Mouse (Mus musculus) heart, adult 18-20 months (tissue): ENCODE results near the gene Faap20. TPM values are rescaled to one million over a fixed set of nuclear protein-coding genes. Genes with fewer than 3 reads are reported as not detected.
A peak's percentile ranks its signal among the peaks of the same experiment; 100 is the strongest.
"Not testable (repeated sequence)": the region's sequence is repeated elsewhere in the genome, so short reads cannot be mapped to it uniquely, and the experiment has no call there.

Source experiments
- DNase-seq, 2 experiments: peaks; one replicate each; pipeline ENCODE4 v3.0.0; 2021 to 2022; ENCODE audit warnings: mixed read lengths in 1 of 2
- total RNA-seq, 2 experiments: library from RNA; stranded (reverse); gene quantifications; 2 replicates each; pipeline ENCODE4 v1.2.3; 2021

The Faap20 gene
- total RNA-seq, 2 experiments from 2014 or later: 19.2 to 20.3 TPM

DNA sequence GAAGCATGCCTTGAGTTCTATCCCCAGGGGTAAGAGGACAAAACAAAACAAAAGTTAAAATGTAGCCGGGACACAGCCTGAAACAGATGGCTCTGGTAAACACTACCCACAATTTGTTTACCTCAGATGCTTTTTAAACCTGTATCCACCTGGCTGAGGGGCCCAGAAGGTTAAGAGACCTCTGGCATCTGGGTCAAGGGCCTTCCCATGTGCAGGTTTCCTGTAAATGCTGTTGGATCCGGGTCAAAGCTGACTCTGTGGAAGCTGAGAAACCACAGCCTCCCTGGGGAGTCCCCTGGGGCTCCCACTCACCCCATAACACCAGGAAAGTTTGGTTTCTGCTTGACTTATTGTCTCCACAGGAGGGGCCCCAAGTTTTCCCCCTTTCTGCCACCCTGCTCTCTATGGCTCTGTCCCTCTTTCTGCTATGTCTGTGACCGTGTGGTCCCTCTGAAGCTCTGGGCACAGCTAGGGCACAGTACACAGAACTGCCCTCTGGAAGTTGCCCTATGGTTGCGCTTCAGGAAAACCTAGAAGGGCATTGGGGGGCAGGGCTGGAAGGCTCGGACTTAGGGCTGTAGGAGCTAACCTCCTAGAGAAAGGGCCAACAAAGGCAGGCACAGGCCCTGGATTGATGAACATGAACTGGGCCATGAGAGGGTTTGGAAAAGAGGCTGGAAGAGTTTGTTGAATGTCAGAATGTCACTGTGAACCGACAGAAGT is 3.7 kb upstream of the Faap20 start:
- DNase-seq: no peak

DNA sequence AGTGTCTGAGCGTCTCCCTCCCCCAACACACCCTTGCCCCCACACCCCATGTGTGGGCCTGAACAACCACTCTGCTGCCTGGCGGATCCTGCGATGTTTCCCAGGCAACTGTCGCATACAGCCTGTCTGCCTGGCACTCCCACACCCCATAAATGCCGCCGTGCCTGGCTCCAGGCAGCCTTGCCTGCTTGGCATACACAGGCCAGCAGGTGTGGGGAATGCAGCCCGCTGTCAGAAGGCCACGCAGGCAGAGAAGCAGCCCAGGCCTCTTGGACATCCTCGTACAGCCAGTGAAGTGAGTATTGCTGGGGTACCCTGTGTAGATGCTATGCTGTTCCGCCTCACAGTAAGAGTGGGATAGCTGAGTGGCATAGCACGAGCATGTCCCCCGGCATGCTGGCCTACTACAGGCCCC is 2.9 kb upstream of the Faap20 start:
- DNase-seq: no peak

DNA sequence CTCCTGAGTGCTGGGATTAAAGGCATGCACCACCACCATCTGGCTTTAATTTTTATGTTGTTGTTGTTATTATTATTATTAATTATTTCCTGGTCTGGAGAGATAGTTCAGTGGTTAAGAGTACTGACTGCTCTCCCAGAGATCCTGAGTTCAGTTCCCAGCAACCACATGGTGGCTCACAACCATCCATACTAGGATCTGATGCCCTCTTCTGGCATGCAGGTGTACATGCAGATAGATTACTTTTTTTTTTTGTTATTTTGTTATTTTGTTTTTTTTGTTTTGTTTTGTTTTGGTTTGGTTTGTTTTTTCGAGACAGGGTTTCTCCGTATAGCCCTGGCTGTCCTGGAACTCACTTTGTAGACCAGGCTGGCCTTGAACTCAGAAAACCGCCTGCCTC is 1.5 kb upstream of the Faap20 start:
- not testable (repeated sequence) for DNase-seq

DNA sequence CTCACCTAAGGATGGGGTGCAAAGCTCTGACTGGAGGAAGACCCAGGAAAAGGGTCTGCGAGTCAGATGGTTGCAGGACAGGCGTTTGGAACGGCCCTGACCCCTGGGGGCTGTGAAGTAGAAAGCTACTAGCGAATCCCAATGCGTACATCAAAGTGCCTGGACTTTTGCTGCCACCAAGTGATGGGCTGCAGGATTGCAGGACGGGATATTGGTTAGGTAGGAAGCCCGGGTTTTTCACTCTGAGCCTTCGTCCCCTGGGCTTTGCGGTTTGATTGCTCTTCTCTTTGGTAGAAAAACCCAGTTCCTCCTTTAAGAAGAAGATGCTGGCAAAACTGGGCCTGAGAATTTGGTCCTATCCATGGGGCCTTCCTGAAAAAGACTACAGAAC is 350 bp upstream of the Faap20 start:
- DNase-seq: peak; percentile 95 to 98

DNA sequence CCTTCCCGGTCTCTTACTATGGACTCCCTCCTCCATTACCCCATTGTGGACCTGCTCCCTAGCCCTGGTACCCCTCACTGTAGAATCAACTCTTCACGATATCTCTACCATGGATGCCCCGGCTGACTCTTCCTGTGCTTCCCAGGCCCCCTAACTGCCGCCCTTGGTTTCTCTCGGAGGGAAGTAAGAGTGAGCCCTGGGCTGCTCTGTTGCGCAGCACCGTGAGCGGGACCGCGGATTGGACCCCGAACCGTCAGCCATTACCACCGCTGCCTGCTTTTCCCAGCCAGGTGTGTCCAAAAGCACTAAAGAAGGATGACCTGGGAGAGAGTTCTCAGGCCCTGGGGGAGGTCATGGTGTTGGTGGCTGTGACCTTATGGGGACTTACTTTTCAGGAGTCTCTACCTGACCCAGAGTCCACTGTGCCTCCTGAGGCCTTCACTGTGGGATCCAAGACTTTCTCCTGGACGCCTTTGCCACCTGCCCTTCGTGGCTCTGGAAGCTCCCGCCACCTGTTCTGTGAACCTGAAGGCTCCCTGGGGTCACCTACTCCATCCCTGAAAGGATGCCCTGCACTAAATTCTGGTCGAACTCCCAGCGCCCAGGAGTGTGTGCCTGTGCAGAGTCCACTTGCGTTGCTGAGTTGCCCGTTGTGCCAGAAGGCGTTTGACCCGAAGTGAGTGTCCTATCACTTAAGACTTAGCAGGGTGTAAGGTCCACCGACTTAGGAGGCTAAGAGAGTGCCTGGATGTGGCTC is 937 bp downstream of the Faap20 start:
- peak; percentile 29 to 56 for DNase-seq

DNA sequence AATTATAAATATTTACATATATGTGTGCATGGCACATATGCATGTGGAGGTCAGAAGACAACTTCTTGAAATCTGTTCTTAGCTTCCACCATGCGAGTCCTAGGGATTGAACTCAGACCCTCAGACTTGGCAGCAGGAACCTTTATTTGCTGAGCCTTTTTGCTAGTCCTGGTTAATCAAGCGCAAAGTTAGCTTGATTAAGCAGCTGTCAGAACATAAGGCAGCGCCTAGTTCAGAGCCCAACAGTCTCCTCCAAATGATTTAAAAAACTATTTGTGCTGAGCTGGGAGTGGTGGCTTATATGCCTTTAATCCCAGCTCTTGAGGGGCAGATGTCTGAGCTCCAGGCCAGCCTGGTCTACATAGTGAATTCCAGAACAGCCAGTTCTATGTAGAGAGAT is 1.5 kb downstream of the Faap20 start:
- no peak for DNase-seq

DNA sequence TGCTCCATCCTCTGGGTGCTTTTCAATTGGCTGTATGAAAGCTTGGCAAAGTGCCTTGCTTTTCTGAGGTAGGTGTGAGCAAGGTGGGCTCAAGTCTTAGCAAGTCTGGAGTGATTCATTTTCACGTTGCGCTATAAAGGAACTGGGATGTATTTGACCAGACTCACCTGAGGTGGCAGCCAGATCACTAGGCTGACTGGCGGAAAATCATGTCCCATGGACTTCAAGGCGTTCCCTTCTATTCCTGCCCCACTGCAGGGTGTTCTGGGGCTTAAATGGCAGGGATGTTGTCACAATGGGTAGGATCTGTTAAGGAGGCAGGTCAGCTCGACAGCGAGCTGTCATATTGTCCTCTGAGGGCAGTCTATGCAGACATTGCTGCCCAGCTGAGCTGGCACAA is 2.7 kb downstream of the Faap20 start:
- no peak for DNase-seq

DNA sequence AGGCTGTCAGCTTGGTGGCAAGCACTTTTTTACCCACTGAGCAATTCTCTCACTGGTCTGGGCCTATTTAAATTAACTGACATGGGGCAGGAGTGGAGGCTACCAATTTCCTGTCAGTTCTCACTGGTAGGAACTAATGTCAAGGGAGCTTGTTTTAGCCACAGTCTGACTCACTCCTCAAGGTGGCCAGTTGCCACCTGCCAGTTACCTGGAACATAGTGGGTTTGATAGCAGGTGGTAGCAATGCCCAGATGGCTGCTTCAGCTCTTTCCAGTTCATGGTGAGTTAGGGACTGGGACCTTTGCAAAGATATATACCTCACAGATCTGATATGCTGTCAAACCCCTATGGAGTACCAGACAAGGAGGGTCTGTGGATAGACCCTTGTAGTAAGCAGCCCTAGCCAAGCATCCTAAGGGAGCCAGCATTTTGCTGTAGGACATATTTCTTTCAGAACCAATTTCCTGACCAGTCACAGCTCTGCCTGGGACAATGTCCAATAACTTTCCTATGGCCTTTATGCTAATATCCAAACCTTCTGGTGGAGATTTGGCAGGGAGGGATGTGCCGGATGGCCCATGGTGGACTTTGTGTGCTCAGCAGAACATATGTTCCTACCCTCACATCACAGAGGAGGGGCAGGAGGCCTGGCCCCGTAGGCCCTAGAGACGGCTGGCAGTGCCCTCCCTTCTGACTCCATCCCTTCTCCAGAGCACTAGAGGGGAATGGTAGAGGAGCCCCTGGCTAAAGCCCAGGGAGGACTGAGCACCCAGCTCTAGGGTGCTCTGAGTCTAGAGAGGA is 15.1 kb downstream of the Faap20 start:
- no peak for DNase-seq

DNA sequence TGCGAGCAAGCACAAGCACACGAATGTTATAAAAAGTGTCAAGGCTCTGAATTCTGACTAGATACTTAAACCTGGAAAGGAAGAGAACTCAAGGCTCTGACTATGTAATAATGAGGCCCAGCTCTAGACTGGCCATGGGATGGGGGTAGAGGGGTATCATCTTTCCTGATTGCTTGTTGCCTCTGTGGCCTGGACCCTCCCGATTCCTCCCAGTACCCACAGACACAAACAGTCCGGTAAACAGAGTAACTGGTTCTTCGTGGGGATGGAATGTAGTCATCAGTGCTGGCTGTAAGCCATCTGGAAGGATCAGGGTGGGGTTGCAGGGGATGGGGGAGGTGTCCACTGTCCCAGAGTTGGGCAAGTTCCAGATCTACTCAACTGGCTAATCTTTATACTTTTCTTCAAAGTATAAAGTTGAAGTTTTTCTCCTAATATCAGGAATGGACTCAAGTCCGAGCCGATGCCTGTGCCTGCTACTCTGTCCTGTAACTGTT is 17.5 kb downstream of the Faap20 start:
- no peak for DNase-seq

DNA sequence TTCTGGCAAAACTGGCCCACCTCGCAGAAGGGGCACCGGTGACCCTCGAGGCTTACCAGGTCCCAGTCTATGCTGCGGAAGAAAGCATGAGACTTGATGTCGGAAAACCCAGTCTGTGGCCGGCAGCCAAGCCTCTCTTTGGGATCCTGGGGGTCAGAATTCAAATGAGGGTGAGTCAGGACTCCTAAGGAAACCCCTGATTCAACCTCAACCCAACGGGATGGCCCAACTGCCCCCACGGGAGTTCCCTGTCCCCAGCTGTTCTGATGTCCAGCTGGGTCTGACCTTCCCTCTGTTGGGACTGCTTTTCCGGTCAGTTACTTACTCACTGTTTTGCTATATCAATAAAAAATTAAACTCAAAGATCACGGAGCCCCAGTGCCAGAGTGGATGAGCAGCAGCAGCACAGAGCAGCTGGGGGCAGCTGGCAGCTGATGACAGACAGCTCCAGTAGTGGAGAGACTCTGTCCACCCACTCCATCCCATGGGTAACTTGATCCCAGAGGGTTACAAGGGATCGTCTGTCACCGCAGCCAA is 18.1 kb downstream of the Faap20 start:
- peak; percentile 26 to 43 for DNase-seq

DNA sequence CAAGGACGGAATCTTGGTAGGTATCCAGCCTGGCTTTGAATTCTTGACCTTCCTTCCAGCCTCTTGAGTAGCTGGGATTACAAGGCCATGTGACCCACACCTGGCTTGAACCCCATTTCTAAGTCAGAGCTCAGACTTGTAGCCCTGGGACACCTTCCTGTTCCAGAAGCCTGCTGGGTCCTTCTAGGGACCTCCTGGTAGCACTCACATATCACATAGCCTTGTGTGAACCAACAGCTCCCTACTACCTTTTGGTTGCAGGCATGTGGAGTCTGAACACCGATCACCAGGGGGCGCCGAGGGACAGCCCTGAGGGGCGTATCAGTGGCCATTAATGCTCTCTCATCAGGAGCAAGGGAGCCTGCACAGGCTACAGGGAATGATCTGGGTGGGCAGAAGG is 18.8 kb downstream of the Faap20 start:
- DNase-seq: peak; percentile 63 to 81

DNA sequence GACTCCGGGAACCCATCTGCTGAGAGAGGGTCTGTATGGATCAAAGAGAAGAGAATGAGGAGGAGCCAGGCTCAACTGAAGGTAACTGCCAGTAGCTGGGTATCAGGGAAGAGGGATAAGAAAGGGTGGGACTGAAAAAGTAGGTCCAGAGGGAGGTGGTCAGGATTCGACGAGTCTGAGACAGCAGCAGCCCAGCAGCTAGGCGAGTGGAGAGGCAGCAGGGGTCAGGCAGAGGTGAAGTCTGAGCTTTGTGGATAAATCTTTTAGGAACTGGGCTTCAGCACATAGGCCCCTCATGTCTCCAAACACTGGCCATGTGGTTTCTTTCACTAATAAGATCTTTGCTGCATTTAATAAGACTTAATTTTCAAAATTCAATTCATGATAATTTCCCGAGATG is 24.8 kb downstream of the Faap20 start:
- DNase-seq: no peak

DNA sequence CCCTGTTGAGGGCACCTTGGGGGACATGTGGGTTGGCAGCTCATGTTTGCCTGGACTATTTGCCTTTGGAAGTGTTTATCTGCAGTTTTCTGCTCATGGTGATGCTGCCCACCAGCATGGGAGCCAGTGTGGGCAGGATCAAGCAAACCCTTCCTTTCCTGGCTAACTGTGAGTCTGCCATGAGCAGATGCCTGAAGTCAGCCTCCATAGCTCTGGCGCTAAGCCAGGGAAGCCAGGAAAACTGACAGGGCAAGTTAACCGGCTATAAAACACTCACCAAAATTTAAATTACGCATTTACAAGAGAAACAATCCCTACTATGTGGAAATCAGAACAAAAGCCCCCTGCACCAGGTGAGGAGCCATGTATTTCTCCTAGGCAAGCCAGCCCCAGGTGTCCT is 25.2 kb downstream of the Faap20 start:
- no peak for DNase-seq

DNA sequence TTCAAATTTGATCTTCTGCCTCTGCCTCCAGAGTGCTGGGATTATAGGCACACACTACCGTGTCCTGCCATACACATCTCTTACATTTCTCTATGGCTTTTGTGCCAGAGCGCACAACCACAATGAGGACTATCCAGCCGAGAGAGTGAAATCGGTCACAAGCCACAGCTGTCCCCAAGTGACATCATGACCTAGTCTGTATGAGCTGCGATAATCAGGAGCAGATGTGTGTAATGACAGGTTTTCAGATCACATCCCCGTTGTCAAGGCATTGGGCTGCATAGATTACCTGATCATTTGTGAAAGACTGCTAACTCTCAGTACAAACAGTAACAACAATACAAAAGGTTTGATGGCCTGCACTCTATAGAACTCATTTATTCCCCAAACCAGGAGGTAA is 28.4 kb downstream of the Faap20 start:
- no peak for DNase-seq

DNA sequence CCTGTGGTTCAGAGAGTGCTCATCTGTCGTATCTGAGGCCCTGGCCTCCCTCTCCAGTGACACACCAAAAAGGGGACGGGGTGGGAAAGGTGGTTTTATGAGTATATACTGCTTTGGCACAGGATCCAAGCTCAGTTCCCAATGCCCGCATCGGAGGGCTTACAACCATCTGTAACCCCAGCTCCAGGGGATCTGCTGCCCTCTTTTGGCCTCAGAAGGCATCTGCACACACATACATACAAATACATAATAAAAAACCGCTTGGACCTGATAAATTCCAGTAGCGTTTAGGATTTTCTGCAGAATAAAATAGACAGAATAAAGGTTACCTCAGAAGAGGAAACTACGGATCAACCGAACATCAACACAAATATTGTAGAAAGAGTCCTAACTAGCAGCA is 29.5 kb downstream of the Faap20 start:
- no peak for DNase-seq

DNA sequence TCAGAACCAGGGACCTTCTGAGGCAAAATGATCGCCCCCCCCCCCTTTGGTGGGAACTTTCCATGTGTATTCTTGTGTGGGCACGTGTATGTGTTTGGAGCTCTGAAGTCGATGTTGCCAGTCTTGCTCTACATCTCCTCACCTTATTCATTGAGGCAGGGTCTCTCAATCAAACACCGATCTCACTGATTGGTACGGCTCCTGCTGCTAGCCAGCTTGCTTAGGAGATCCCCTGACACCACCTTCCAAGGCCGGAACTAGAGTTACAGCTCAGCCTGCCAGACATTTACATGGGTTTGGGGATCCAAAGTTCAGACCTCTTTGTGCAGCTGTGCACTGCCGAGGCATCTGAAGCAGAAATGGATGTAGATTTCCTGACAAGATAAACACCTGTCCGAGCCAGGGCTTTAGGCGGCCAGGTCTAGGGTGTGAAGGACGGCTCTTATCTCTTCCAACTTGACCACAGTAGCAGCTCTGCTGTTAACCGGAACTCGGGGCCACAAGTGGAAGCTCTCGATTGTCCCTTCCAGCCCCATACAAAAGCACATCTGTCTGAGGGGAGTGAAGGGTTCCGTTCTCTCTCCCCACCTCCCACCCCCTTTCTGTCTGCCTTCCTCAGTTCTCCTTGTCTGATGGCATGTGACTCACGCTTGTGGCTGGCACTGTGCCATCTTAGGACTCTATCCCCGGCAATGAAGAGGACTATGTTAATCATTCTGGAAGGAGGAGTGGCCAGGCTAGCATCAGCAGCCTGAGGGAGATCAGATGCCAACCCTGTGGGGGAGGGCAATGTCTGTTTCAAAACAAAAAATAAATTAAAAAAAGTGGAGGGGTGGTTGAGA is 30.5 kb downstream of the Faap20 start:
- DNase-seq: no peak

DNA sequence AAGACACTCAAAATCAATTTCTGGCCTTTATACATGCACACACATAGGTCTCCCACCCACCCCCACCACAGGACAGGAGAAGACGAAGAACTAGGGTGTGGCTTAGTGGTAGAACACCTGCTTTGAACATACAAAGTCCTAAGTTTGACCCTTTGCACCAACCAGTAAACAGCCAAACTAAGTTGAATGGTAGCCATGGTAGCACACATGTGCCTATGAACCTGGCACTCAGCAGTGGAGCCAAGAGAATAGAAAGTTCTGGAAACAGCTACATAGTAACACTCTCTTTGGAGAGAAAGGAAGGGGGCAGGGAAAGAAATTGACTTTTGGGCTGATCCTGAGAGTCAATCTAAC is 31.1 kb downstream of the Faap20 start:
- DNase-seq: no peak

DNA sequence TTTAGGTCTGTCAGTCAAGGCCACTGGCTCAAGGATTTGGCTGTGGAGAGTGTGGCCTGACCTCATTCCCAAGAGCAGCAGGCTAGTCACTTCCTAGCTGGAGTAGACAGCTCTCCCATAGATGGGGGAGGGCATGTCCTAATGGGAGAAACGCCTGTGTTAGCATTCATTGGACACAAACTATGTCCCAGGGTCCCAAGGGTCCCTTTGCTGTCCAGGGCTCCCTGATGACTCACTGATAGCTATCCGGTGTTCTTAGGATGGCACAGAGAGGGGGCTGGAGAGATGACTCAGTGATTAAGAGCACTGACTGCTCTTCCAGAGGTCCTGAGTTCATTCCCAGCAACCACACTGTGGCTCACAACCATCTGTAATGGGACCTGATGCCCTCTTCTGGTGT is 31.6 kb downstream of the Faap20 start:
- DNase-seq: no peak

DNA sequence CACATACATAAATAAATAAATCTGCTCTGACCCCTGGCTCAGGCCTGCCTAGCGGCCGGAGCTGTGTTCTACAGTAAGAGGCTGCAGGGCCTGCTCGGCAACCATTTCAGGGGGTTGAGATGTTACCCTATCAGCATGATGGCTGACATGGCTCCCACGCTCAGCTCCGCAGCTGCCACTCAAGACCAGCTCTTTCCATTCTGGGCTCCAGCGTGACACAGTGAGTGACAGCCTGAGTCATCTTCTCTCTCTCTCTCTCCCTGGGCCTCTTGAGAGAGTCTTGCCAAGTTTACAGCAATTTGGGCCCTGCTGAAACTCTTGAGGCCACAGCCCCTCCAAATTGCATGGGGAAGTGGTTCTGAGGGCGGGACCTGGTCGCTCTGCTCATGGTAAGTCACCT is 32.0 kb downstream of the Faap20 start:
- no peak for DNase-seq

DNA sequence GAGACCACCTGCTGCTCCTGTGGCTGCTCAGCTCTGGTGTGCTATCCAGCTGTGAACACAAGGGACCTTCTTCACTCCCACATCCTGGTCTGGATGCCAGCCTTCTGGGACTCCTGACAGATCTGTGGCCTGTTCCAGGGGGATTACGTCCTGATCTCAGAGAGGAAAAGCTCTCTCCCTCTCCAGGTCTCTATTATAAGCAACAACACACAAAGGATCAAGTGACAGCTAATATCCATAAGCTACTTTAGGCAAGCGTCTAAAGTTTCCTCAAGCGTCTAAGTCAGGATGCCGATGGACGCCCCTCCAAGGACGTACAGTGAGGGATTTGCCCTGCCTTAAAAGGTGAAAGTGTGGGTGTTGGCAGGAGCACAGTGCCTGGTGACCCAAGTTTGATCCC is 32.6 kb downstream of the Faap20 start:
- no peak for DNase-seq

DNA sequence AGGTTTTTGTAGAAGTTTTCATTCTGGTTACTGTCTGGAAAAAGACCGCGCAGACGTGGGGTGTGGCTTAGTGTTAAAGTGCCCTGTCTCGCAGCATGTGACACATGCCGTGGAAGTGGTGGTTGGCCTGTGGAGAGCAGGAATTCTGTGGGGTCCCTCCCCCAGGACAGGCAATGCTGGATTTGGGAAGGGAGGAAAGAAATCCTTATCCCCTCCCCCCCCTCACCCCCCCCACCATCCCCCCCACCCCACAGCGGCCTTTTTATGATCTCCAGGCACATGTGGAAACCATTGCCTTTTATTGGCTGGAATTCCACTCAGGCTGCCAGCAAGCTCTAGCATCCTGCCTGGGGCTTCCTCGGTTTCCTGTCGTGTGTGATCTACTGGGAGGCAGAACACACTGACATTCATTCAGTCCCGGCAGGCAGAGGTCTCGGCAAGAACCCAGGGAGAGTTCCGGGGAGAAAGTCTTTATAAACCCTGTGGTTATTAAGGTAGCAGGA is 33.5 kb downstream of the Faap20 start:
- DNase-seq: peak; percentile 35 to 58

DNA sequence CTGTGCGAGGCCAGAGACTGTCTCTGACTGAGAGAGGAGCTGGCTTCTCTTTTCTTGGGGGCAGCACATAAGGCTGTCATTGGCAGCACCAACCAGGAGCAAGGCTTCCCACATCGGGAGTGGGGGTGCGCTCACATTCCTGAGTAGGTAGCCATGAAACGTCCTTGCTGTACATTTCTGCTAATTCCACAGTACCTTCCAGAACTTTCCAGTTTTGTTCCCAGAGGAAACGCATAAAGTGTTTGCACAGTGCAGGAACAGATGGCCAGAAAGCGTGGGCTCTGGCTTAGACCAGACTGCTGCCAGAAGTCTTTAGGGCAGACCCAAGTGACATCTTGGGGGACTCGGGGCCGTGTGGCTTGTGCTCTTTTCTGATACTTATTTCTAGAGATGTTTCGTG is 34.0 kb downstream of the Faap20 start:
- no peak for DNase-seq
